Mouse (Mus musculus) left cerebral cortex, postnatal 10 days (tissue): Measurements from ENCODE around the gene Kalrn. TPM values are rescaled to one million over a fixed set of nuclear protein-coding genes. Genes with fewer than 3 reads are reported as not detected.

Experiments used
- DNase-seq, 2 experiments: peaks; one replicate each; pipeline ENCODE4 v3.0.0; 2021 to 2022; ENCODE audit warnings: low spot score in 2 of 2, mixed read lengths in 1 of 2; ENCODE audit errors: extremely low spot score in 1 of 2
- intact Hi-C: fragments of 180-260 bp; cut with DNase I; formaldehyde crosslinking; loops from one replicate; pipeline ENCODE4 v1.15.1; 2025
- total RNA-seq, 2 experiments: library from RNA; stranded (reverse); gene quantifications; 2 replicates each; pipeline ENCODE4 v1.2.3; 2021

Kalrn gene
- total RNA-seq, 2 experiments from 2014 or later: 318 to 335 TPM

GRCm38 (mm10) chr16:33938311-33939132, 634.8 kb downstream of the Kalrn start:
- intact Hi-C loops: no loop called here
- no peak for DNase-seq

GRCm38 (mm10) chr16:33937567-33937966, 635.8 kb downstream of the Kalrn start:
- peak in 1 of 2 experiments; percentile 62 for DNase-seq
- intact Hi-C loops: no loop called here

DNA sequence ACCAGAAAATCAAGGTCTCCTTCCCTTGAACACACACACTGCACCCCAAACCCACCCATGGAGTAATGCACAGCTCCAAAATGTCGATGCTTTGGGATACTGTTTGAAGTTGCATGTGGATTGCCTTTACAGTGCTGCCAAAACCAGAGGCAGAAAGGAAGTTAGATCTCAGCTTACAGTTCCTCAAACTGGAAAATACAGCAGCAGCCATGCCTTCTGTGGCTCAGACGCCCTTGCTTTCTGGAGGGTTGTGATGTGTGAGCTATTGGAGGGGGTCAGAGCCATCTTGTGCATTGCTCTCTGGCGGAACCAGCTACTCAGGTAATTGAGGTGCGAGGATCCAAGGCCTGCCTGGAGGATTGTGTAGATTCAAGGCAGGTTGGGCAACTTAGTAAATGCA, 636.4 kb downstream of the Kalrn start:
- DNase-seq: no peak
- intact Hi-C loops: no loop called here

- intact Hi-C loops: no loop called here
- no peak for DNase-seq
Measured at GRCm38 (mm10) chr16:33935407-33935785, 637.9 kb downstream of the Kalrn start.

DNA sequence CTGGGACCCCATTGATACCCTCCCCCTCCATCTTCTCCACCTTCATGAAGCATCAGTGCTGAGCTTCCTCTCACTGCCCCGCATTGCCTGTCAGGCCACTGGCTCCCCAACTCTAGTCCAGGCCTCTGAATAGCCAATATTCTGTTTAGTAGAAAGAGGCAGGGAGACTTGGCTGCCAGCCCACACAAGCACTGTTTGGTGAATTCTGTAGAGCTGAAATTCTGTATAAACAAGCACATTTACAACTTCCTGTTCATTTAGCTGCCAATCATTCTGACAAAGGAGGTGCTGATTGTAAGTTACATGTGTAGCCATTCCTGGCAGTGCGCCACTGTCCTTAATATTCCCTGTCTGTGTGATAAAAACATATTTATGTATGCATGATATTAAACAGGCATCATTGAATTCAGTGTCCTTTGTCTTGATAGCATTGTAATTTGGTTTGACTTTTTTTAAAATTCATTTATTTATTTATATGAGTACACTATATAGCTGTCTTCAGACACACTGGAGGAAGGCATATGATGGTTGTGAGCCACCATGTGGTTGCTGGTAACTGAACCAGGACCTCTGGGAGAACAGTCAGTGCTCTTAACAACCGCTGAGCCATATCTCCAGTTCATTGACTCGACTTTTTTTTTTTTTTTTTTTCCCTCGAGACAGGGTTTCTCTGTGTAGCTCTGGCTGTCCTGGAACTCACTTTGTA, 638.5 kb downstream of the Kalrn start:
- intact Hi-C loops: no loop called here
- peak; percentile 54 to 82 for DNase-seq

- no peak for DNase-seq
- intact Hi-C loops: no loop called here
Measured at GRCm38 (mm10) chr16:33933411-33933810, 639.9 kb downstream of the Kalrn start.

DNA sequence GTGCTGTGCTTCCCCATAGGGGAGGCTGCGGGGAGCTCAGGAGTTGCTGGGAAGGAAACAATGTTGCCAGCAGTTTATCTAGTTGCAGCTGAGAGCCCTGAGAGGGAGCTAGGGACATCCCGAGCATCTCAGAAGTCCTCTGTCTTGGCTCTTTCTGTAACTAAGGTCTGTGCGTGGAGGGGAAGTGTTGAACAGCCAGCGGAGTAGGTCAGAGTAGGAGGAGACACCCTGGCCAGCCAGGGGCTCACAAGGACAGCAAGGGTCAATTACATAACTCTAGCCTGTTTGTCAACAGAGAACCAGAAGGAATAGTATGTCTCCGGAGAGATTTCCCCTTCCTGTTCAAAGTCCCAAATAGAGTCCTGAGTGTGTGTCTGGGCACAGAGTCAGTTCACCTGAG, 641.2 kb downstream of the Kalrn start:
- no peak for DNase-seq
- intact Hi-C loops: no loop called here

- DNase-seq: no peak
- intact Hi-C loops: no loop called here
Measured at GRCm38 (mm10) chr16:33931682-33932081, 641.6 kb downstream of the Kalrn start.

GRCm38 (mm10) chr16:33930785-33931184, 642.5 kb downstream of the Kalrn start:
- no peak for DNase-seq
- intact Hi-C loops: no loop called here

DNA sequence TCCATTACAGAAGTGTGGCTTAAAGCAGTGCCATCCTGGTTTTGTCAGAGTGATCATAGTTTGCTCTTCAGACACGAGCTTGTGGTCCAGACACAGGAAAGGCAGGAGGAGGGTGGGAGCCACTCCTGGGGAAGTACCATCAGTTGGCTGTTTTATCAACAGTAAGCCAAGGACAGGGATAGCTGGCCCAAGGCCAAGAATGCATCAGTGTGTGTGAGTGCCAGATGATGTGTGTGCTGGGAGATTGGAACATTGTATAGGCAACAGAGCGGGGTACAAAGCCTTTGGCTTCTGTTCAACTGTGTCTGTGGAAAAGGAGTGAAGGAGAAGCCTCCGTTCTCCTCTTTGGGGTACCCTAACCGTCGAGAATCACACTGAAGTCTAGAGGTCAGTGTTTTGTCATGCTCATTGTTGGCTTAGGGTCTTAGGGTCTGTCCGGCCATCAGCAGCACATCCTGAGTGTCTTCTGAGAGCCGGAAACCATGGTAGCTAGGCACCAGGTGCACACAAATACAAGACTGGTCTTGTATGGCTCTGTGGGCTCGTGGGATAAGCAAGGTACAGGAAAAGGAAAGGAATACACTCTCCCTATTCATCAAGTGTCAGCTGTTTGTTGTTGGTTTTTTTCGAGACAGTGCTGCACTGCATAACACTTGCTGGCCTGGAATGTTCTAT, 644.4 kb downstream of the Kalrn start:
- intact Hi-C loops: no loop called here
- no peak for DNase-seq

DNA sequence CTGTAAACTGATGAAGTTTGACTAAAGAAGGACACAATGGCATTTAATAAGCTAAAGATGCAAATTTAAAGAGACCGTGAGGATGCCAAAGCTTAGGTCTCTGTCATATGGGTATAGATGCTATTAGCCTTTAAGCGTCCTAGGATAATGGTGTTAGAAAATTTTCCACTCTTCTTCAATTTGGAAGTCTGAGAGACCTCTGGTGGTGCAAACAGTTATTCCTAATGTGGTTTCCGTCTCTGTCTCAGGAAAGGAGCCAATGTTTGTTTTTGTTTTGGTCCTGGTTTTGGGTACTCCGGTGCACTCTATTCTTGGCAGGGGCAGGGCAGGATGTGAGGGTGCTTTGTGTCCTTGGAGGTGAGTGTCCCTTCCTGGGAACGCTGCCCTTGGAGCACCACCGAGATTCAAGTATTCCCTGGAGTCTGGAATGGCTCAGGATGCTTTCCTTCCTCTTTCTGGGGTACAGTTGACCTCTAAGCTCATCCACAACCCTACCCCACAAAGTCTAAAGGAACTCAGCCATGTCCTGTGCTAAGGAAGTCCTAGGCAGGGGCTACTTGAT, 646.0 kb downstream of the Kalrn start:
- intact Hi-C loops: no loop called here

DNA sequence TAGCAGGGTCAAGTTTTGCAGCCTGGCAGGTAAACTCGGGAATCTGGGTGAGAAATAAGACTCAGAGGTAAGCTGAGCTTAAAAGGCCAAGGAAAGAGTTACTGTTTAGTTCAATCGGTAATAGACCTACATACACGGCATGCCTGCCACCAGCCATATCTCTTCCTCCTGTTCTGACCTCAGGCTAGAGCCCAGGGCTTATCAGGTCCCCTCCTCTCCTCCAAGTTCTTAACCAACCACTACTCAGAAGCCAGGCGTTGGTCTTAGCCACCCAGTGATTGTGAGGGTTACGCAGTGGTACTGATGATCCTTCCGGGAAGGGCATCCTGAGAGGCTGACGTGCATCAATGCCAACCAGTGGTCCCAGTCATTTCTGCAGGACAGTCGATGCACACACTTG, 649.6 kb downstream of the Kalrn start:
- no peak for DNase-seq
- intact Hi-C loops: no loop called here

More for the DNA sequence above, 646.0 kb downstream of the Kalrn start:
- no peak for DNase-seq

- intact Hi-C loops: no loop called here
- no peak for DNase-seq
Measured at GRCm38 (mm10) chr16:33923001-33923316, 650.4 kb downstream of the Kalrn start.

GRCm38 (mm10) chr16:33922111-33923000, 651.0 kb downstream of the Kalrn start:
- DNase-seq: peak; percentile 45 to 50
- intact Hi-C loops: no loop called here

- no peak for DNase-seq
- intact Hi-C loops: no loop called here
Measured at GRCm38 (mm10) chr16:33921514-33921913, 651.8 kb downstream of the Kalrn start.
